Mouse (Mus musculus): ENCODE data around the gene Ccdc151. TPM values are rescaled to one million over a fixed set of nuclear protein-coding genes. Genes with fewer than 3 reads are reported as not detected.
A peak's percentile ranks its signal among the peaks of the same experiment; 100 is the strongest.

Ccdc151 gene
- total RNA-seq, 2 experiments from 2014 or later = not detected

- DNase-seq = no peak
These were observed 44.1 kb downstream of the Ccdc151 start for GRCm38 (mm10) chr9:21958372-21958771.

- peak; percentile 95 for DNase-seq
These were observed 46.7 kb downstream of the Ccdc151 start, which contains the start of gene Swsap1 for GRCm38 (mm10) chr9:21955570-21956281. TSS of gene Swsap1 (plus strand) at chr9:21955755.

- peak; percentile 31 for DNase-seq
These were observed 47.2 kb downstream of the Ccdc151 start for GRCm38 (mm10) chr9:21955225-21955569.

DNA sequence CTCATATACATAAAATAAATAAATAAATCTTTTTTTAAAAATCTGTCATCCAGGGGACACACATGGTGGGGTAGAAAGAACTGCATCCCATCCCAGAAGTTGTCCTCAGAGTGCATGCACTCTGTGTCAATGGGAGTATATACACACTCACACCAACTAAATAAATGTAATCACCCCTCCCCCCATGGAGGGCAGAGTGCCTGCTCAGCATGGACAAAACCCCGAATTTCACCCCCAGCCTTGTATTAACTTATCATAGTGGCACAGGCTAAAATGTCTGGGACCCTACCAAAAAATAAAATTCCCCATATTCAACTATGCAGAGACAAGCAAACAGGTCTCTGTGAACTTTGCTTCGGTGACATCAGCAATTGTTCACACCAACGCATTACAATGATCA is 47.8 kb downstream of the Ccdc151 start:
- DNase-seq = no peak

- no peak for DNase-seq
These were observed 48.8 kb downstream of the Ccdc151 start for GRCm38 (mm10) chr9:21953600-21953999.

- DNase-seq = no peak
These were observed 50.5 kb downstream of the Ccdc151 start for GRCm38 (mm10) chr9:21951977-21952376.

GRCm38 (mm10) chr9:21950322-21950721 is 52.1 kb downstream of the Ccdc151 start:
- peak; percentile 78 for DNase-seq

GRCm38 (mm10) chr9:21948790-21949189 is 53.6 kb downstream of the Ccdc151 start:
- no peak for DNase-seq

GRCm38 (mm10) chr9:21948146-21948545 is 54.3 kb downstream of the Ccdc151 start:
- DNase-seq = no peak

DNA sequence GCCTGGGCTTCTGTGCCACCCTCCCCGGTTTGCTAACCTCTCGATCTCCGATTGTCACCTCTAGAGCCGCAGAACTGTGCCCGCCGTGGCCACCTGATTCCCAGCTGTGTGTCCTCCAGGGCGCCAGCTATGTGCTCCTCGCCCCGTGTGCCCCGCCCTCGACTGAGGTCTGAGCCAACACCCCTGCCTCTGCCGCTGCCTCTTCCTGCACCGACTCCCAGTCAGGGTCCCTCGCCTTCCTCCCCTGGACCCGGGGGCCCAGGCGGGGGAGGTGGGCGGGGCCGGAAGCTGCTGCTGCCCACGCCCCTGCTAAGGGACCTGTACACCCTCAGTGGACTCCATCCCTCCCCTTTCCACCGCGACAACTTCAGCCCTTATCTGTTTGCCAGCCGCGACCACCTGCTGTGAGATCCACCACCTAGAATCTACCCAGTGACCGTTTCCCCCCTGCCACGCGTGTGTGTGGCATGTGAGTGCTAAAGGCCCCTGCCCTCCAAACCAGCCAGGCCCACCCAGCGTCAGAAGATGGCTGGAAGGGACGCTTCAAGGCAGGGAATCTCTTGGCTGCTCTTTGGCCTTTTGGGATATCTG is 54.8 kb downstream of the Ccdc151 start:
- no peak for DNase-seq

DNA sequence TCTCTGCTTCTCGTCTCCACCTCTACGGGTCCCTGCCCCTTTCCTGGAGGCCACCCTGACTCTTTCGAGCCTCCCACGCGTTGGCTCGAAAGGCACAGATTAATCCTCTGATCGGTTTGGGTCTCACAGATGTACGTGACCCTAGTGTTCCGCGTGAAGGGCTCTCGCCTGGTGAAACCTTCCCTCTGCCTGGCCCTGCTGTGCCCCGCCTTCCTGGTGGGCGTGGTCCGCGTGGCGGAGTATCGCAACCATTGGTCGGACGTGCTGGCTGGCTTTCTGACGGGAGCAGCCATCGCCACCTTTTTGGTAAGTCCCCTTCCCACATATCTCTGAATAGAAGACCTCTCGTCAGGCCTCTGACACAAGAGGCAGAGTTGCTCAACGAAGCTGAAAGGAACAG is 58.2 kb downstream of the Ccdc151 start:
- DNase-seq = no peak

DNA sequence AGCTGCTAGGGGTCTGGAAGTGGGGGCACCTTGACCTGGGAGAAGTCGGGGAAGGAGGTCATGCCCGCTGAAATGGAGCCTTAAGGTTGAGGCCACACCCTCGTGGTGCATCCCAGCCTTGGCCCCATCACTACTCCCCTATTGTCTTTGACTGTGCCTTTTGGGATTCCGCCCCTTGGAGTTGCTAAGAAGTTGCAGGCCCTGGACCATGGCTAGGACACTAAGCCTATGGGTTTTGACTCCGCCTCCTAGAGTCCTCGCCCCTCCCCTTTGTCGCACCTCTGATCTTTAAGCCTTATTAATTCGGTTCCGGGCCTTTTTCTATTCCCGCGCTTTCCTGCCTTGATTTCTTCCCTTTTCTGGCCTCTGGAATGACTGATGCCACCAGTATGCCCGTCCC is 58.8 kb downstream of the Ccdc151 start:
- DNase-seq = no peak

- DNase-seq = no peak
These were observed 59.4 kb downstream of the Ccdc151 start for GRCm38 (mm10) chr9:21943046-21943445.

Other genes starting within 250 kb of the Ccdc151 start
- 1 to 10 TPM; 6.1 to 7.3 TPM for gene Spc24, start 242.3 kb downstream of the Ccdc151 start, total RNA-seq (2021)
- 10 to 100 TPM; 27.4 to 31.6 TPM for gene Kank2, start 203.9 kb downstream of the Ccdc151 start, total RNA-seq (2021)
- gene Angptl8, start 167.1 kb downstream of the Ccdc151 start, total RNA-seq (2021) = under 1 TPM in 1 of 2 experiments, not detected in 1; 0.43 TPM
- 10 to 100 TPM; 26.9 to 32.9 TPM for gene Dock6, start 150.0 kb downstream of the Ccdc151 start, total RNA-seq (2021)
- gene Rab3d, start 84.4 kb downstream of the Ccdc151 start, total RNA-seq (2021) = 1 to 10 TPM; 5.4 to 6.2 TPM
- gene Ccdc159, start 75.2 kb downstream of the Ccdc151 start, total RNA-seq (2021) = under 1 TPM; 0.45 to 0.97 TPM
- gene Tmem205, start 75.1 kb downstream of the Ccdc151 start, total RNA-seq (2021) = 10 to 100 TPM; 13.0 to 16.9 TPM
- 1 to 10 TPM; 2.3 to 3.3 TPM for gene Plppr2, start 65.6 kb downstream of the Ccdc151 start, total RNA-seq (2021)
- gene Swsap1, start 46.9 kb downstream of the Ccdc151 start, total RNA-seq (2021) = 1 to 10 TPM; 3.1 to 3.6 TPM
- gene Epor, start 39.1 kb downstream of the Ccdc151 start, total RNA-seq (2021) = 1 to 10 TPM; 3.8 to 5.5 TPM
- under 1 TPM; 0.47 to 0.75 TPM for gene Rgl3, start 13.2 kb downstream of the Ccdc151 start, total RNA-seq (2021)
- 10 to 100 TPM; 35.4 to 41.7 TPM for gene Prkcsh, start 172 bp upstream of the Ccdc151 start, total RNA-seq (2021)
- gene Elavl3, start 49.4 kb upstream of the Ccdc151 start, total RNA-seq (2021) = under 1 TPM; 0.28 to 0.41 TPM
- not detected for gene Gm49318, start 68.6 kb upstream of the Ccdc151 start, total RNA-seq (2021)
- gene Zfp653, start 68.7 kb upstream of the Ccdc151 start, total RNA-seq (2021) = 1 to 10 TPM; 3.1 to 4.6 TPM
- gene Ecsit, start 82.8 kb upstream of the Ccdc151 start, total RNA-seq (2021) = 10 to 100 TPM; 51.8 to 58.5 TPM
- 1 to 10 TPM; 4.4 to 5.5 TPM for gene Cnn1, start 96.6 kb upstream of the Ccdc151 start, total RNA-seq (2021)
- gene Elof1, start 114.5 kb upstream of the Ccdc151 start, total RNA-seq (2021) = 10 to 100 TPM; 33.4 to 39.7 TPM
- gene Acp5, start 133.1 kb upstream of the Ccdc151 start, total RNA-seq (2021) = 100 to 1,000 TPM in 1 of 2 experiments, 1 to 10 TPM in 1; 1.4 to 124 TPM
- gene Pigyl, start 154.2 kb upstream of the Ccdc151 start, total RNA-seq (2021) = 10 to 100 TPM; 34.4 to 34.7 TPM
- under 1 TPM in 1 of 2 experiments, not detected in 1; 0.29 TPM for gene Zfp872, start 185.5 kb upstream of the Ccdc151 start, total RNA-seq (2021)
- 10 to 100 TPM in 1 of 2 experiments, 1 to 10 TPM in 1; 9.0 to 13.3 TPM for gene Zfp809, start 223.1 kb upstream of the Ccdc151 start, total RNA-seq (2021)